Mouse (Mus musculus) cerebellum, adult 18-20 months (tissue): ENCODE results near the gene H2afb3.
A peak's percentile ranks its signal among the peaks of the same experiment; 100 is the strongest.
"Not testable (repeated sequence)": the region's sequence is repeated elsewhere in the genome, so short reads cannot be mapped to it uniquely, and the experiment has no call there.

ENCODE experiments used
- DNase-seq, 2 experiments: peaks; one replicate each; pipeline ENCODE4 v3.0.0; 2021

H2afb3 gene

DNA sequence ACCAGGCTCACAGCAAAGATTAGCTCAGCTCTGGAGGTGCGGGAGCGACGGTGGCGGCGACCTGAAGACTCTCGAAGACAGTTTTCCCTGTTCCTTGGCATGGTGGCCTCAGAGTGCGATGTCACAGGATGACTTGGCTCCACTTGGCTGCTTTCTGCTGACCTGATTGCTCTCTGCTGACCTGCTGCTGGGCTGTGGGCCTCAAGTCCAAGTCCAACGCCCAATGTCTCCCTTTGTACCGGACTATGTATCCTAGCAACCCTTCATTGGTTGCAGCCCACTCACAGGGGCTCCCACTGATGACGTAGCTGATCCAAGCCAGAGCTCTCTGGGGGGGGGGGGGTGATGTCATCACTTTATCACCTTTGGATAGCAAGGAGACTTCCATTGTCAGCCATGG lies at the start of gene H2afb3:
H2afb3 (minus strand) TSS at position 101 of the 400 bp plus-strand sequence.
- DNase-seq, result not testable (repeated sequence)

DNA sequence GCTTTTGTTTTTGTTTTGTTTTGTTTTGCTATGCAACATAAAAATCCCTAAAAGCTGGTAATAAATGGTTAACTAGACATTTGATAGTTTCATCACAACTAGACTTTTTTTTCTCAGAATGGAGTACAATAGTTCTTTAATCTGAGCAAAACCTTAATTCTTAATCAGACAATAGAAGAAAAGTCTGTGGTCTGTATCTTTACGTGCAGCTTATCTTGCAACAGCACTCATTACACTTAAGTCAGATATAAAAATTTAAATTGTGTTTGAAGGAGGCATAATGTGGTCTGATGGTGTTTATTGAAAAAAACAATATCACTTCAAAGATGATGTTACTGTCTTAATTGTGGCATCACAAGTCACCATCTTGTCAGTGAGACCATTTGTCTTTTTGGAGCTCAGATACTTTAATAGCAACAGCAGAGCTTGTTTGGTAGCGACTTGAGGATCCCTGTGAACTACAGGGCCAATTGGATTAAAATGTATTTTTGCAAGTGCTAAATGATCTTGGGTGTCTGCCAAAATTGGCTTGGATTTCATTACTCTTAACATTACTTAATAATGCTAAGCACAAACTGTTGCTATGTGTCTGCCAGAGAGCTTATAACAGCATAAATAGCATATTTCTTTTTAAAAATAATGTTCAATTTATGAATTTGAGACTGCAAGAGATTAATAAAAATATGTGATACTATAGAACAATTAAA lies 11.3 kb downstream of the H2afb3 start:
- no peak for DNase-seq

DNA sequence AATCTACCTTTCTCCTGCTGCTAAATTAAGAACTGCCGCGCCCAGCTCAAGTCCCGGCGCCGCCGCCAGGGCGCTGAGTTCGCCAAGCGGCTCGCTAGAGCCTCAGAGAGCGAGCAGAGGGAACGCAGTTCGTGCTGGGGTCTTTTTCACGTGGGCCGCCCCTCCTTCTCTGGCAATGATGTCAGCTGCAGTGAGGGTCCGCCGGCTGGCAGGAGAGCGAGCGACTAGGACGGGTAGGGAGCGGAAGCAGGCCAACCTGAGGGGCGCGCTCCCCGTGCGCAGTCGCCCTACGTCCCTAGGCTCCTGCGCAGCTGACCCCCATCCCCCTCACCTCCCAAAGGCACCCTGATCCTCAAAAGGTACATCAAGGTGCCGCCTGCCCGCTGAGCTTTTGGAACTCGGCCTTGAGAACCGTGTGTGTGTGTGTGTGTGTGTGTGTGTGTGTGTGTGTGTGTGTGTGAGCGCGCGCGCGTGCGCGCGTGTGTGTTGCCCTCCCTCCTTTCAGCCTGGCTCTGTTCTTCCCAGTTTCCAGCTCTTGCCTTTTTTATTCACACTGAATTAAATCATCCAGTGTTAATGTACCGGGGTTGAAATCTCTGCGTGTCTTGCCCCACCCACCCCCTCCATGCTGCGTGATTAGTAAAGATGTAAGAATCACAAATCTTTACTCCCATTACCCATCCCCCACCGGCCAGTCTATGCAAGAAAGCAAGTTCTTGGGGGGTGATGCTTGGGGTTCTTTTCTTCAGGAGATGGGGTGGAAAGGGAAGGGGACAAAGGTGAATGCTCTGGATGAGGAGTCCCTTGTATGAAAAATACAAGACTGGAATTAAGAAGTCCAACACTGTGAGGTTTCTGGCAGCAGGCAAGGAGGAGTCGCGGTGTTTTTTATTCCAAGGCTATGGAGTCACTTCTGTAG lies 19.8 kb downstream of the H2afb3 start:
- DNase-seq, result peak; percentile 5 to 45

DNA sequence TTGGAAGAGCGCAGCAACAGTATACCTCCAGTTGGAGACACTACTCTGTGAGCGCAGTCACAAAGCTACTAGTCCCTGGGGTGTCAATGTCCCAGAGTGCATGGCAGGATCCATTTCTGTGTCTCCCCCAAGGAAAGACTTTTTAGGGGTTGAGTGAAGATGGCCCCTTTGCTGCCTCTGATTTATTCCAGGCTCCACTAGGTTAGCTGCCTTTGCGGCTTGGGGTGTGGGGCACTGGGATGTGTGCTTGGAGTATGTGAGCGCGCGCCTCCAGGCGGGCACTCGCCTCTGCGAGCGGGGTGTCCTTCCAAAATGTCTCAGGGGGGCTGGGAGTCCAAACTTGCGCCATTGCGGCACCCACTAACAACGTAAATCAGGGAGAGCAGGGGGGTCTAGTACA lies 21.2 kb downstream of the H2afb3 start:
- peak; percentile 12 to 36 for DNase-seq

DNA sequence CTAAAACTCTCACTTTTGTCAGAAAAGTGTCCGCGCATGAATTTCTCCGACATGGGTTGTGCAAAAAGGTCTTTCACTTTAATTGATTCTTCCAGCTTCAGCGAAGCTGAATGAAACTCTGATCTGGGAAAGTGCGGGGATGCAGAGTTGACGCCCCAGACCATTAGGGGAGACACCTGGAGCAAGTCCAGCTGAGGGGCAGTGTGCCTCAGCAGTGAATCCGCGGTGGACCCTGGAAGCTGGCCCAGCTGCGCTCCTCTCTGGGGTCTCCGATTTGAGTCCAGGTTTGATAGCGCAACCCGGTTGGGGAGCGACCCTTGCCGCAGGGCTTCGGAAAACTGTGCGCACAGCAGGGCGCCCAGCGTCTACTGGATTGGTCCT lies 22.0 kb downstream of the H2afb3 start:
- peak in 1 of 2 experiments; percentile 18 for DNase-seq

DNA sequence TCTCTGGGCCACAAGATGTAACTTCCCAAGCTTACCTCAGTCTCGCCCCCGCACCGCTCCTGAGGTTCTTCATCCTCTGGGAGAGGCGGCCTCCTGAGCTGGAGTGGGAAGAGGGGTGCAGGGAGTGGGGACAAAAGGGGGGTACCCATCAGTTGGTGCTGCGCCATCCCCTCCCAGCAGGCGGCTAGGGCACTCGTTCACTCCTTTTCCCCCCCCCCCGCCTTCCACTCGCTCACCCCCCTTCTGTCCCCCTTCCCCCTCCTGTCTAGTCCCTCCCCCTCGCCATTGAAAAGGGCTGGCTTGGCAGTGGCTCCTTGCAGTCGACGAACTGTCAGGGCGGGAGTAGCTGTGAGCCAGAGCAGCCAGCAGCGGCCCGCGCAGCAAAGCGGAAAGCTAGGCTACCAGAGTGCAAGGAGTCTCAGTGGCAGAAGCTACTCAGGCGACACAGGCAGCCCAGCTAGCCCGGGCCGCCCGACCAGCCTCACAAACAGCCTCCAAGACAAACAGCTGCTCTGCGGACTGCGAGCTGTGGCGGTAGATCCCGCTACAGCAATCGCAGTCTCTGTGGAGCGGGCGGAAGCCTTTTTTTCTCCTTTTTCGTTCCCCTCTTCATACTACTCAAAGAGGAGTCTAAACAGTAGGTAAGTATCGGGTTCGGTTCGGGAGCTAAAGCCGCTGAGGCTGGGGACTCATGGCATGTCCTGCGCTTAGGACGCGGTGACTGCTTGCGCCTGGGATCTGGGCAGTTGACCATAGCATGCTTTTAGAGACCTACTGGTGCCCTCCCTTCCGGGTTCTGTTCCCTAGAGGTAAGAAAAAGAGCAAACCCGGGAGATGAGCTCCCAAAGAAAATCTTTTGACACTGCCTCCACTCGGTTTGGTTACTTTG lies 22.6 kb downstream of the H2afb3 start, which contains the start of gene Pcdh11x:
Pcdh11x (plus strand) TSS at position 249 of the 889 bp plus-strand sequence.
- DNase-seq, result peak; percentile 15 to 42

DNA sequence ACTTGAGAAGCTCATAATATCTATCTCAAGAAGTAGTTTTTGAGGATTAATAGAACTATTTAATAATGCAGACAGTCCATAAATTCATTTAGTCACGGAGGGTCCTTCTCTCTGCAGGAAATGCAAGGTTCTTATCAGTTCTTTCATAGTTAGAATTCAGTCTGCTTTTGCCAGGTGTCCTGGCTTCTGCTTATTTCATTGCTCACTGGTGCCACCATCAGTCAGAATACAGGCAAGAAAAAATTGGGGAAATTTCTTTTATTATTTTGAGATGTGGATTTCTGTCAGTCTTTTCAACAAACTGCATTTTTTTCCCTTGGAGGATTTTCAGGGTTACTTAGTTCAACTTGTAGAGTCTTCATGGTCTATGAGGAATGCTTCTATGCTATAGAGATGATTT lies 25.4 kb downstream of the H2afb3 start:
- peak; percentile 2 to 6 for DNase-seq

DNA sequence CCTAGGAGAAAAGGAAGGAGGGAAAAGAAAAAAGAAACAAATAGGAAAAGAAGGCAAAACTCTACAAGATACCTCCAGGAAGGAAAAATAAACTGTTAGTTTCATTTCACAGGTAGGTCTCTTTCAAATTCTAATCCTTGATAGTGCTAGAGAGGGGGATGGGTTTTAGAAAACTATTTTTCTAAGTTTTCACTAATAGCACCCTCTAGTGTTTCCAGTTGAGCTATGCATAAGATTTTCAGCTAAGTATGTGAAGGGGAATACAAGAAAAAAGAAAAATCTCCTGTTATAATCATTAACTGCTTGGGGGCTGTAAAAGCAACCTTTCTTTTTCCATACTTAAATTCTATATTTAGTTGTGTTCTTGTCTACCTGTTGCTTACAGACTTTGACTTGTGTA lies 27.4 kb downstream of the H2afb3 start:
- no peak for DNase-seq
